Mouse (Mus musculus) G1E (cell line): Measurements from ENCODE around the gene Tnfsf13.

ENCODE experiments used
- CTCF ChIP-seq: IDR thresholded peaks from 2 replicates; pipeline ENCODE4 v1.5.1; 2012; ENCODE audit warnings: low read depth, low read length, inconsistent platforms, mixed read lengths
- GATA1 ChIP-seq: IDR thresholded peaks from 2 replicates; pipeline ENCODE4 v1.6.1; 2012; ENCODE audit warnings: borderline replicate concordance, low read length, inconsistent platforms, mixed read lengths
- GATA2 ChIP-seq: IDR thresholded peaks from 2 replicates; pipeline ENCODE4 v1.6.1; 2012; ENCODE audit warnings: low read depth, low read length, inconsistent platforms, borderline replicate concordance
- POLR2AphosphoS5 ChIP-seq: IDR thresholded peaks from 2 replicates; pipeline ENCODE4 v1.6.1; 2012; ENCODE audit warnings: low read depth, low read length, inconsistent platforms; ENCODE audit not compliant: insufficient replicate concordance
- TAL1 ChIP-seq: conservative IDR thresholded peaks from 2 replicates; pipeline ENCODE4 v1.6.1; 2012; ENCODE audit warnings: low read depth, low read length, inconsistent platforms, mixed read lengths

GRCm38 (mm10) chr11:69664841-69665240 is 20.7 kb downstream of the Tnfsf13 start:
- no peak for TF ChIP-seq CTCF
- TF ChIP-seq POLR2AphosphoS5, result no peak
- TF ChIP-seq GATA1, result no peak
- no peak for TF ChIP-seq GATA2
- TF ChIP-seq TAL1, result no peak
